Mouse (Mus musculus) lung, postnatal 14 days (tissue): ENCODE data around the gene Tspan15.
A peak's percentile ranks its signal among the peaks of the same experiment; 100 is the strongest.

Experiments
- DNase-seq: peaks from one replicate; pipeline ENCODE4 v3.0.0; 2021

Gene Tspan15

DNA sequence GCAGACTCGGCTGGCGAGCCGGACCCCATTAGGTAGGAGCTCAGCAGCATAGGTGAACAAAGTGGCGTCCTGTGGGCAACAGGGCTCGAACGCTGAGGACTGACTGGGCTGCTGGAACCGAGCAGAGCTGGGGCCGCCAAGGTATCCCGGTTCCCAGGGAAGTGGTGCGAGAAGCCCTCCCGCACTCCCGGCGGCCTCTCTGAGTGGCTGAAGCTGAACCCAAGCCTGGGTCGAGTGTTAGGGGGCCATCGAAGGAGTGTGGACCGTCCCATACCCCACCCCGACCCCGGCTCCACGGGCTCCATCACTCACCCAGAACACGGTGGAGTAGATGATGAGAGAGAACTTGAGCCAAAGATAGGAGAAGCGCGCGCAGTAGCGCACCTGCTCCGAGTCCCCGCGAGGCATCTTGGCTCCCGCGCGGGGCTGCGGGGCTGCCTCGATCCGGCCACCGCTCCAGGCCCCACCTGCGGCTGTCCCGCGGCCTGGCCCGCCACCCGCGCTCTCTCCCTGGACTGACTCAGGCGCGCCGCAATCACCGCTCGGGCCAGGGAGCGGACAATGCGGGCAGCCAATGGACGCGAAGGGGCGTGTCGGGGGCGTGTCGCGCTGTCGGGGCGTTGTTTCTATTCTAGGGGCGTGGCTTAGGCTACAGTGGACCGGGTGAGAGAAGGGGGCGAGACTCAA lies at the start of gene Tspan15:
TSS of gene Tspan15 (minus strand) at position 544 of the 687 bp plus-strand sequence.
- peak; percentile 96 for DNase-seq

GRCm38 (mm10) chr10:62279671-62280070 lies 48.6 kb upstream of the Tspan15 start:
- DNase-seq = no peak

GRCm38 (mm10) chr10:62279066-62279465 lies 48.0 kb upstream of the Tspan15 start:
- no peak for DNase-seq

GRCm38 (mm10) chr10:62277499-62278293 lies 46.6 kb upstream of the Tspan15 start:
- no peak for DNase-seq

- DNase-seq = peak; percentile 94
Measured at GRCm38 (mm10) chr10:62275235-62275634, 44.2 kb upstream of the Tspan15 start.

GRCm38 (mm10) chr10:62269278-62269677 lies 38.2 kb upstream of the Tspan15 start:
- no peak for DNase-seq

DNA sequence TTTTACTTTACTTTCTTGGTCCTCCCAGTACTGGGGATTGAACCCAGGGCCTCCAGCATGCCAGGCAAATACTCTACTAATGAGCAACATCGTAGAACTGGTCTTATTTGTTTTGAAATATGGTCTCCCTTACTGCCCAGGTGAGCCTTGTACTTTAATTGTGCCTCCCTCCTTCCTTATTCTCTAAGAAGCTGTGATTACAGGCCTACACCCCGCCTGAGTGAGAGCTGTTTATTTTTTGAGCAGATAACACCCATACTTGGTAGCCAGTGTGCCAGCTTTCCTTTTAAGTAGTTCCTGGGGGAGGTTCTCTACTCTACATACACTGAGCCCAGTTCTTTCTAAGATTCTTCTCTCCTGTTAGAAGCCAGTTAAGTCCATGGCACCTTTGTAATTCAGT lies 33.2 kb upstream of the Tspan15 start:
- no peak for DNase-seq

GRCm38 (mm10) chr10:62261115-62261886 lies 30.2 kb upstream of the Tspan15 start:
- peak; percentile 71 for DNase-seq

GRCm38 (mm10) chr10:62258298-62258697 lies 27.2 kb upstream of the Tspan15 start:
- no peak for DNase-seq

DNA sequence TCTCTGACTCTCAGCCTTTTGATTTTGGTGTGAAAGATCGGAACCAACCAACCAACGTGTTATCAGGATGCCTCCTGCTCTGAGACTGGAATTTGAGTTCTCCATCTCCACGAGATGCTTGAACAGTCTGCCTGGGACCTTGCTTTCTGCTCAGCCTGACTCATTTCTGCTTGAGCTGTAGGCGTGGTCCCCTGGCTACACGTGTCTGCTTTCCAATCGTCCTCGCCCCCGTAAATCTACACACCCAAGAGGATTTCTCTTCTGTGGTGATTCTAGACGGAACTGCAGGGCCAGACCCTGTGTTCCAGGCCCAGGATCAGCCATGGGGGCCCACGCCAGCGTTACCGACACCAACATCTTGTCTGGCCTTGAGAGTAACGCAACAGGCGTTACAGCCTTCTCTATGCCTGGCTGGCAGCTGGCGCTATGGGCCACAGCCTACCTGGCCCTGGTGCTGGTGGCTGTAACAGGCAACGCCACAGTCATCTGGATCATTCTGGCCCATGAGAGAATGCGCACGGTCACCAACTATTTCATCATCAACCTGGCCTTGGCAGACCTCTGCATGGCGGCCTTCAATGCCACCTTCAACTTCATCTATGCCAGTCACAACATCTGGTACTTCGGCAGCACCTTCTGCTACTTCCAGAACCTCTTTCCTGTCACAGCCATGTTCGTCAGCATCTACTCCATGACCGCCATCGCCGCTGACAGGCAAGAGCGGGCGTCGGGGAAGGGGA lies 21.6 kb upstream of the Tspan15 start:
- DNase-seq = no peak

GRCm38 (mm10) chr10:62252000-62252488 lies 21.0 kb upstream of the Tspan15 start, which contains the start of gene Tacr2:
Gene Tacr2, plus strand, starts transcription at chr10:62252438.
- DNase-seq = no peak

DNA sequence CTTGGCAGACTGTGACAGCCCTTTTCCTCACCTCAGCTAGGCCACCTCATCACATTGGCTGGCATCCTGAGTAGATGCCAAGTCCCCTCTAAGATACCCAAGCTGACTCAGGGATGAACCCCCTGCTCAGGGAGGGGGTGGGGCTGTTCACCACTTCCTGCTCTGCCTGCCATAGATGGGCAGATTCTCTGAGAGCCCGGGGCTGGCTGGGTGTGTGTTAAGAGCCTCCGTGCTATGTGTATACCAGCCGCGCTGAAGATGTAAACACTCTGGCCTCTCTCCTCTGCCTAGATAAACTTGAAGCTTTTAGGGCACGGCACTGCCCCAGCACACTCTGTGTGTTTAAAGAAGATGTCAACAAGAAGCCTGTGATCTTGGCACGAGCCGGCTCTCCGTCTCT lies 16.8 kb upstream of the Tspan15 start:
- DNase-seq = peak; percentile 67

DNA sequence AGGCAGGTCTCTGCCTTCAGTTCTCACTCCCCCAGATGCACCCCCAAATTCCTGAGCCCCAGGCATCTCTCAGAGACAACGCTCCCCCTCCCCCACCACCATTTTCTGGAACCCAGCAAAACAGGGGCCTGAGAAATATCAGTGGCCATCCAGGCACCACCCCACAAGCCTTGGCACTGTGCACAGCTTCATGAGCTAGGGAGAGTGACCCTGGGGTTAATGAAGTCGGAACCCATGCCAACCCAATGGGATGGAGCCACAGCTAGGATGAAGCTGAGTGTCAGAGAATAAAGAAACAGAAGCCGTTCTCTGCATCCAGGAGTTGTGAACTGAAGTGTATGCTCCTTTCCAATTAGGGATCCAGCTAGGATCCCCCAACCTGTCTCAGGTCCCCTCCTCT lies 16.1 kb upstream of the Tspan15 start:
- DNase-seq = peak; percentile 10

- DNase-seq = no peak
Measured at GRCm38 (mm10) chr10:62244067-62244466, 13.0 kb upstream of the Tspan15 start.

GRCm38 (mm10) chr10:62242896-62243295 lies 11.8 kb upstream of the Tspan15 start:
- DNase-seq = peak; percentile 73

DNA sequence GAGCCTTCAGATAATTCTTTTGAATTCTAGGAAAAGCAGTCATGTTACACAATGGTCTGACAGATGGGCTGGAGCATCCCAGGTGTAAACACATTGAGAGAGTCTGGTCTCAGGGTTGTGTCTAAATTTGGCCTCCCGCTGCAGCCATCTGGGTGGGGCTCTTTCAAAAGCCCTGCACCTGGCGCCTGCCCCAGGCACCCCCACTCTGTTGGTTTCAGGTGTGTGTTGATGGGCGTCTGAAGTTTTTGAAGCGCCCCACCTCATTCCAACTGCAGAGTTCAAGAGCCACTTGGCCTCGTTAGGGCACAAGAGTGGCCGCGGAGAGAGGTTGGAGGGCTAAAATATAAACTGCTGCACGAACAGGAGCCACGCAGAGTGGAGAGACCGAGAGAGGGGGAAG lies 11.3 kb upstream of the Tspan15 start:
- DNase-seq = peak; percentile 71

DNA sequence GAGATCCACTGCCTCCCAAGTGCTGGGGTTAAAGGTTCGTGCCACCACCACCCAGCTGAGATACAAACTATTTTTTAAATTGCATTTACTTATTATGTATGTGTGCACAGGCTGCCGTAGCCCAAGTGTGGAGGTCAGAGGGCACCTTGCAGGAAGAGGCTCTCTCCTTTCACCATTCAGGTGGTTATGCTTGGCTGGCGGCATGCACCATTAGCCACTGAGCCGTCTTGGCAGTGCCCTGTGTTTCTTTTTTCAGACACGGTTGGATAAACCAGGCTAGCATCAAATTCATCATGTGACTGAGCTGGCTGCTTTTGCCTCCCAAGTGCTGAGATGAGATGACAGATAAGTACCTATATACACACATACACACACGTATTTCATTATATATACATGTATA lies 8.2 kb upstream of the Tspan15 start:
- no peak for DNase-seq

DNA sequence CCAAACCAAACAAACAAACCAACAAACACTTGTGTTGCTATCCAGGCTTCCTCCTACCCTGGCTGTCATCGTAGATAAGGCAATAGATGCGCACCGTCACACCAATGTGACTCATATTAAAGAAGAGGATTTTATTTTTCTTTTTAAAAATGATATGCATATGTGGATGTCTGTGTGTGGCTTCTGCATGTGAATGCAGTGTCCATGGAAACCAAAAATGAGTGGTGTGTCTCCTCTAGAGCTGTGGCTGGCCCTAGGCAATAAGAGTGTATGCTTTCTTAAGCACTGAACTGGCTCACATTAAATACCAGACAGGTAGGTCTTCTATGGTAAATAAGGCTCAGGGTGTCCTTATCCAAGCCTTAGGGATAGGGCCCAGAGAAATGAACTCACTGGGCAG lies 7.6 kb upstream of the Tspan15 start:
- no peak for DNase-seq

DNA sequence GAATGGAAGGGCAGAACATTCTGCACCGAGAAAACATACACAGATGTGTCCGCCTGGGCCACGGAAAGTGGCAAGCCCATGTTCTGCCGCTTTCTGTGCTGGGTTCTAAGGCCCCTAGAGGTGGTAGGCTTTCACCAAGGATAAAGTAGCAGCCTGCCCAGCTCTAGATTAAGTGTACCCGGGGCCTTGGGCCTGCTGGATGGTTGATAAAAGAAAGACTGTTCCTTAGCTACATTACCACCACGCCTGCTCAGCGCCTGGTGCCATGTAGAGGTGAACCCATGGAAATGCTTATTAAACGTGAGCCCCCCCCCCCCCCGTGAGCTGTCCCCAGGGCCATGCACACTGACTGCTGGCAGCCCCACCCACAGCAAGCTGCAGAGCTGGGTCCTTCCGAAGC lies 6.2 kb upstream of the Tspan15 start:
- DNase-seq = no peak

DNA sequence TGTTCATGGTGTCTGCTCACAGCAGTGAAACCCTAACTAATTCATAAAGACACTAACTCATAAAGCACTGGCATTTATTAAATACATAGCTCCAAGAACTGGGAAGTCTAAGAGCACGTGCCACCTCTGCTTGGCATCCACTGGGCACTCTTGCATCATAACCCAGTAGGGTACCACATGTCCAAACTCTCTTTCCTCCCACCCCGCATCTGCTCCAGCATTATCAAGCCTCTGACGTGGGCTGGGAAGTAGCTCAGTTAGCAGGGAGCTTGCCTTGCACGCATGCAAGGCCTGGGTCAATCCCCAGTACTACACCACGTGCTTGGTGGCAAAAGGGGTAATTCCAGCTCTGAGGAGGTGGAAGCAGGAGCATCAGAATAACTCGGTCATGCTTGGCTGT lies 5.1 kb upstream of the Tspan15 start:
- no peak for DNase-seq

DNA sequence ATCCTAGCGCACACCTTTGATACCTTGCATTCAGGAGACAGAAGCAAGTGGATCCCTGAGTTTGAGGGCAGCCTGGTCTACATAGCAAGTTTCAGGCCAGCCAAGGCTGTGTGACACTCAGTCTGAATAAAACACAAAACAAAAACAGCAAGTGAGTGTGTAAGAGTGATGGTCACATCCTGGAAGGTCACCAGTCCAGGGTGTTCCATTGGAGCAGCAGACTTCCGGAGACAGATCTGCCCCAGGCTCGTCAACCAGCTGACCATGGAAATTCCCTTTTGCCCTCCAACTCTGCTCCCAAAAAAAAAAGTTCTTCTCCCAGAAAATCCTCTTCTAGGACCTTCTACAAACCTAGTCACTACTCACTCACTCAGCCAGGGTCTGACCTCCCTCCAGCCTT lies 760 bp upstream of the Tspan15 start:
- no peak for DNase-seq

DNA sequence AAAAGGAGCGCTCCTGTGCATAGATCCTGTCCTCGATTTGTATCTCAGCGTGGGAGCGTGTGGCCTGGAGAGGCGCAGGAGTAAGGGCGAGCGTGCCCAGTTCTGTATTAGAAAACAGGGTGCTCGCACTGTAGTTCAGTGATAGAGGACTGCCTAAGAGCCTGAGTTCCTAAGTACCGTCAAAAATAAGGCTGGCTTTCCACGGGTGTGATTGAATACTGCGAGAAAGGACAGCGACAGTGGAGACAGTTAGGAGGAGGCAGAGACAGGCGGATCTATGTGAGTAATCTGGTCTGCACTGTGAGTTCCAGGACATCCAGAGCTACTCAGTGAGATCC lies 313 bp upstream of the Tspan15 start:
- no peak for DNase-seq

DNA sequence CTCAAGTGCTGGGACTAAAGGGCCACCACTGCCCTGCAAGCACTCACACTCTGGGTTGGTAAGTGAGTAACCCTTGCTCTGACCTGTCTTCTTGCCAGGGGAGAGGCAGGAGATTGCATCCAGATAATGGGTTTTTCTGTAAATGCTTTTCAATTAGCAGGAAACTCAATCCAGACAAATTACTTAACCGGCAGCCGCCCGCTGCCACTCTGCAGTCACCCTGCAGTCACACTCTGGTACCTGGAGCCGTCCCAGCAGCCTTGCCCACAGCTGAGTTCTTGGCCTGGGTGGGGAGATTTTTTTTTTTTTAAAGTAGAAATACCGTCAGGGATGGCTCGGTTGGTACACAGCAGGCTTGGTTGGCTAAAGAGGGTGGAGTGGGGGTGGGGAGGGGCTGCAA lies 2.9 kb downstream of the Tspan15 start:
- no peak for DNase-seq
